8 mouse cellular contexts compared by ENCODE assay signal in the genomic region with DNA sequence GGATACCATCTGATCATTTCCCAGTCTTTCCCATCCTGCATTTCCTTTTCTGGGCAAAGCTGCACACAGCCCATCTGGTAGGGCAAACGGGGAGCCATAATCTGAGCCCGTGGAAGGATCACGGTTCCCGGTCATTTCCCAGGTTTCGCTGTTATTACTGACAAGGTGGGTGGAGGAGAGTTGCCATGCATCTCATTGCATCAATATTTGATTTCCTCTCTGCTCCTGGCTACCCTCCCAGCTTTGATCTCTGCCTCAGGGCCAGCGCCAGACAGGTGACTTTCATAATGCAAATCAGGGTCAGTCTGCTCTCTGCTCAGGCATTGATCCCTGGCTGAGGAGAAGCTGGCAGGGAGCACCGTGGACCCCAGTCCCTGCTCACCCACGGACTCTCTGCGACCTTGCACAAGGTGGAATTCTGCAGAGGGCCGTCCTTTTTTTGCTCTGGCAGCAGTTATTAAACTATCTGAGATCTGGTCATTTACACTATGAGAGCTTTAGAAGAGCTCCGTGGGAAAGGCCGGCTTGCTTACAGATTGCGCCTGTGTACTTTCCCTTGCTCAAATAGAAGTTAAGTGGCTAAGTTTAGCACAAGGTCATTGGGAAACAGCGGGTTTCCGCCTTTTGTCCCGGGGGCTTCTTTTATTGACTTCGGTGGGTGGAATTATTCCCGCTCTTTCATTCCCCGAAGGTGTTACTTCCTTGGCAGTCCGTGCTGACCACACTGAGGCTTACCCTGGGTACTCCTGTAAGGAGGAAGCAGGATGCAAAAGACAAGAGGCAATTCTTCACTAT.
A peak's percentile ranks its signal among the peaks of the same experiment; 100 is the strongest.
DNase-seq lines count a peak whose midpoint lies in the region; ATAC-seq lines count a peak whose summit lies in the region.

No protein-coding gene starts in this region.

- no peaks in the 10 kb centered on the region for H3K27me3 ChIP-seq in forebrain, embryonic 15.5 days
- H3K27me3 ChIP-seq in forebrain, embryonic 12.5 days, result no peaks in the 10 kb centered on the region
- no peaks in the 10 kb centered on the region for H3K27me3 ChIP-seq in limb, embryonic 10.5 days (ENCODE audit: low read depth, poor library complexity, severe bottlenecking)
- H3K27me3 ChIP-seq in midbrain, embryonic 12.5 days, result no peaks in the 10 kb centered on the region

- H3K4me1 ChIP-seq in forebrain, embryonic 15.5 days, result peaks cover 14% of the 10 kb centered on the region
- peaks cover 18% of the 10 kb centered on the region for H3K4me1 ChIP-seq in forebrain, embryonic 12.5 days
- peaks cover 28% of the 10 kb centered on the region for H3K4me1 ChIP-seq in limb, embryonic 10.5 days
- H3K4me1 ChIP-seq in midbrain, embryonic 12.5 days, result peaks cover 10% of the 10 kb centered on the region

- no peak overlapping the region for H3K27ac ChIP-seq in forebrain, embryonic 15.5 days (replicated peaks)
- H3K27ac ChIP-seq in forebrain, embryonic 12.5 days, result no peak overlapping the region
- H3K27ac ChIP-seq in limb, embryonic 10.5 days, result peak overlapping the region; percentile 46; the same call in 1 of the 2 replicates
- H3K27ac ChIP-seq in midbrain, embryonic 12.5 days (replicated peaks), result no peak overlapping the region

- ATAC-seq in forebrain, embryonic 15.5 days (replicated peaks), result 0 out of 2 replicates have a peak, but pooled peaks have one; percentile 63
- no peak for ATAC-seq in forebrain, embryonic 12.5 days (ENCODE audit: low FRiP score)
- ATAC-seq in midbrain, embryonic 12.5 days (ENCODE audit: low FRiP score, low read depth), result no peak
- ATAC-seq in erythroid progenitor cell, adult 5-6 weeks (replicated peaks; ENCODE audit: low FRiP score, poor library complexity, severe bottlenecking), result no peak

- DNase-seq in adrenal gland, postnatal 36 days, result peak; percentile 14 to 38
- DNase-seq in limb, embryonic 10.5 days (ENCODE audit: low spot score), result peak; percentile 57
- DNase-seq in frontal cortex, postnatal 25 days (ENCODE audit: low spot score in 2 of 2), result no peak
- no peak for DNase-seq in urinary bladder, postnatal 4 days (ENCODE audit: low spot score in 2 of 2)

- H3K9me3 ChIP-seq in forebrain, embryonic 15.5 days, result no peaks in the 10 kb centered on the region
- no peaks in the 10 kb centered on the region for H3K9me3 ChIP-seq in forebrain, embryonic 12.5 days
- H3K9me3 ChIP-seq in limb, embryonic 10.5 days (replicated peaks), result no peaks in the 10 kb centered on the region
- H3K9me3 ChIP-seq in midbrain, embryonic 12.5 days, result no peaks in the 10 kb centered on the region

- no peaks in the 10 kb centered on the region for H3K36me3 ChIP-seq in forebrain, embryonic 15.5 days
- H3K36me3 ChIP-seq in forebrain, embryonic 12.5 days (replicated peaks), result no peaks in the 10 kb centered on the region
- no peaks in the 10 kb centered on the region for H3K36me3 ChIP-seq in limb, embryonic 10.5 days
- no peaks in the 10 kb centered on the region for H3K36me3 ChIP-seq in midbrain, embryonic 12.5 days

- 0 out of 2 replicates have a peak overlapping the region, but pooled peaks have one; percentile 5 for H3K9ac ChIP-seq in forebrain, embryonic 15.5 days (replicated peaks)
- no peak overlapping the region for H3K9ac ChIP-seq in forebrain, embryonic 12.5 days
- no peak overlapping the region for H3K9ac ChIP-seq in midbrain, embryonic 12.5 days (replicated peaks)

- H3K4me3 ChIP-seq in forebrain, embryonic 15.5 days, result no peak overlapping the region
- no peak overlapping the region for H3K4me3 ChIP-seq in forebrain, embryonic 12.5 days (replicated peaks)
- peak overlapping the region; percentile 29 for H3K4me3 ChIP-seq in limb, embryonic 10.5 days
- no peak overlapping the region for H3K4me3 ChIP-seq in midbrain, embryonic 12.5 days

- 49% methylated on average over 20 of the region's 20 CpGs for WGBS in forebrain, embryonic 15.5 days
- WGBS in forebrain, embryonic 12.5 days, result 50% methylated on average over 20 of the region's 20 CpGs
- WGBS in limb, embryonic 10.5 days, result 27% methylated on average over 20 of the region's 20 CpGs
- WGBS in midbrain, embryonic 12.5 days, result 47% methylated on average over 20 of the region's 20 CpGs

- H3K4me2 ChIP-seq in forebrain, embryonic 15.5 days (replicated peaks), result no peak overlapping the region
- H3K4me2 ChIP-seq in forebrain, embryonic 12.5 days, result no peak overlapping the region
- H3K4me2 ChIP-seq in midbrain, embryonic 12.5 days (replicated peaks), result 0 out of 2 replicates have a peak overlapping the region, but pooled peaks have one; percentile 3

Comparison
In these comparisons a context has a peak if more than half of its experiments do, and no peak if none do; other contexts are left out.
1. DNase-seq: peak in adrenal gland, postnatal 36 days (2 of 2) and limb, embryonic 10.5 days (single experiment); none in frontal cortex, postnatal 25 days (0 of 2) and urinary bladder, postnatal 4 days (0 of 2).